Mouse (Mus musculus) common myeloid progenitor, adult 5-6 weeks (primary cell): ENCODE results near the gene Oog4. TPM values are rescaled to one million over a fixed set of nuclear protein-coding genes. Genes with fewer than 3 reads are reported as not detected.
"Not testable (repeated sequence)": the region's sequence is repeated elsewhere in the genome, so short reads cannot be mapped to it uniquely, and the experiment has no call there.

Source experiments
- ATAC-seq: replicated peaks from 2 replicates; pipeline ENCODE4 v1.8.0; 2016; ENCODE audit warnings: low read depth, mild to moderate bottlenecking, moderate TSS enrichment, inconsistent platforms; ENCODE audit not compliant: poor library complexity, severe bottlenecking
- total RNA-seq: library from RNA; stranded (forward); fragments of 200-1000, 187-1606 nt; gene quantifications from 2 replicates; pipeline ENCODE4 v1.2.3, GENCODE M21; 2017

Oog4 gene
- total RNA-seq = not detected in 2 replicates

DNA sequence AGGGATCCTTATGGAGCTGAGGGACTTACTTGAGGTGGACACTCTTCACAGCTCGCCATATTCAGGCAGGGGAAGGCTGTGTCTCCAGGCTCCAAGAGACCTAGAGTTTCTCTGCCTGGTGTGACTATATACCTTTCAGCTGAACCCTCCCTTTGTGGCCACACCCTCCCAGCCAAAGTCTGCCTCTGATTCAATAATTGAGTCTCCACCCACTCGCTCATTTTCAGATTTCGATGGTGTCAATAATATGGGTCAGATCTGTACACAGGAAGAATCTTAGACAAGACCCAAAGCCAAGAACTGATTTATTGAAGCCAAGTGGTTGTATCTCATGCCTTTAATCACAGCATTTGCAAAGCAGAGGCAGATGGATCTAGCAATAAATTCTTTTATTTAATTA lies at the start of gene Oog4:
Oog4 (minus strand) TSS at position 101 of the 400 bp plus-strand sequence.
- no peak for ATAC-seq

DNA sequence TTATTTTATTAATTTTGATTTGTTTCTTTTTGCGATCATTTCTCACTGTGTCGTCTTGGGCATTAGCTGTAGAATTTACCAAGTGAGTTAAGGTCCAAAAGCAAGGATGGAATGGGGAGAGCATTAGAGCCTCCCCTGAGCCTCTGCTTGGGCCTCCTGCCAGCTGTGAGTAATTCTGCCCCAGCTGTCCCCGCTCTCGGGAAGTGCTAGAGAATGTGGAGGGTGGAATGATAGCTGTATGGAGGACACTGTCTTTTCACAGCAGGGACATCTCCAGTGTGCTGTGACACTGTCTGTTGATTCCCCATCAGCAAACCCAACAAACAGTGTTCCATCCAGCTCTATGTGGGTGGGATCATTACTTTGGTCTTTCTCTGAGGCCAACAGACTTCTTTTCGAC lies 23.4 kb downstream of the Oog4 start:
- ATAC-seq = not testable (repeated sequence)

DNA sequence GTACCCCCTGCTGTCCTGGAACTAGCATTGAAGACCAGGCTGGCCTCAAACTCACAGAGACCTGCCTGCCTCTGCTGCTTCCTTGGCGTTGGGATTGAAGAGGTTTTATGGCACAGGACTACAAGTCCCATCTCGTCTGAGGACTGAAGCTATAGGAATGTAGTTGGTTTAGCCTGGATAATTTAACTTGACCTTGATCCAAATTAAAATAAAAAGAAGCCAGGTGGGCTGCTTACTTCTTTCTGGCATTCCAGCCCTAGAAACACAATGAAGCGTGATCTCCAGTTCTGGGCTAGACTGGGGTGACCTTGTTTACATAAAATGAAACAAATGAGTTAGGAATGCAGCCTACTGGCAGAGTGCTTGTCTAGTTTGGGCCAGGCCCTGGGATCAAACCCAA lies 36.0 kb downstream of the Oog4 start:
- ATAC-seq = no peak

DNA sequence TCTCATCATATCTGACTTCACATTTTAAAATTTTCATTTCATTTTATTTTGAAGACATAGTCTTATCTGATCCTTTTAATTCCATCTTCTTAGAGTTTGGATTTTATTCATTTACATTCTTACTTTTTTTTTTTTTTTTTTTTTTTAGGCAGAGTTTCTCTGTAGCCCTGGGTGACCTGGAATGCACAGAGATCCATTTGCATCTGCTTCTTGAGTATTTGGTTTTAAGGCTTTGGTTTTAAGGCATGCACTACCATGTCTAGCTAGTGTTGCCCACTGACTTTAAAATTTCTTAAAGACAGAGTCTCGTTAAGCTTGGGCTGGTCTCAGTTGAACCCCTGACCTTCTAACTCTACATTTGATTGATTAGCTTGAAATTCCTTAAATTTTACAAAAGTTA lies 36.5 kb downstream of the Oog4 start:
- ATAC-seq = no peak

DNA sequence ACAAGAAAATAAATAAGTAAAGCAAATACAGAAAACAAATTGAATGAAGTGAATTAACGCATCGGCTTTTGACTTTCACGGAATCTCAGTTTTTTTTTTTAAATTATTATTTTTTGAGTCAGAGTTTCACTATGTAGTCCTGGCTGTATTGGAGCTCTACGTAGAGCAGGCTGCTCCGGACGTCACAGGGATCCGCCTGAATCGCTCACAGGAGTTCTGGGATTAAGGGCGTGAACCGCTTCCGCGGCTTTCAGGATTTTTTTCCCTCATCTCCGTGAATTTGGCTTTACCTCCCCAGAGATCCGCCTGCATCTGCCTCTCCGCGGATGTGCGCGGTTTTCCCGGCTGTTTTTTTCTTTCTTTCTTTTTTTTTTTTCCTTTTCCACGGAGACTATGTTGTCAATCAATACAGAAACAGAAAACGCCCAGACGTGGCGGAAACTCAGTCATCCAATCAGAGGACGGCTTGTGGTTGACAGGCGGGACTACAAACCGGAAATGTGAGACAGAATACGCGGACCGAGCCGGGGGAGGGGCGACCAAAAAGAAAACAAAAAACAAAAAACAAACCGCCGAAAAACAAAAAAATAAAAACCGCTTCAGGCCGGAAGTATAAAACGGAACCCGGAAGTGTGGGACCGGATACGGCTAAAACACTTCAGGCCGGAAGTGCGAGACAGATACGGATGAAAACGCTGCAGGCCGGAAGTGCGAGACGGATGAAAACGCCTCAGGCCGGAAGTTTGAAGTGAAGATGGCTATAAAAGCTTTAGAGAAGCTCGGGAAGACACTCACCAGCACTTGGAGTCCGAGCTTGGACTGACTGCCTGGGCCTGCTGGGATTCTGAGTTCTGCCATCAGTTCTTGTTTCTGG lies 37.7 kb downstream of the Oog4 start, which contains the start of gene Pramef8:
Pramef8 (plus strand) TSS at position 208 of the 874 bp plus-strand sequence.
- ATAC-seq = peak; percentile 95

DNA sequence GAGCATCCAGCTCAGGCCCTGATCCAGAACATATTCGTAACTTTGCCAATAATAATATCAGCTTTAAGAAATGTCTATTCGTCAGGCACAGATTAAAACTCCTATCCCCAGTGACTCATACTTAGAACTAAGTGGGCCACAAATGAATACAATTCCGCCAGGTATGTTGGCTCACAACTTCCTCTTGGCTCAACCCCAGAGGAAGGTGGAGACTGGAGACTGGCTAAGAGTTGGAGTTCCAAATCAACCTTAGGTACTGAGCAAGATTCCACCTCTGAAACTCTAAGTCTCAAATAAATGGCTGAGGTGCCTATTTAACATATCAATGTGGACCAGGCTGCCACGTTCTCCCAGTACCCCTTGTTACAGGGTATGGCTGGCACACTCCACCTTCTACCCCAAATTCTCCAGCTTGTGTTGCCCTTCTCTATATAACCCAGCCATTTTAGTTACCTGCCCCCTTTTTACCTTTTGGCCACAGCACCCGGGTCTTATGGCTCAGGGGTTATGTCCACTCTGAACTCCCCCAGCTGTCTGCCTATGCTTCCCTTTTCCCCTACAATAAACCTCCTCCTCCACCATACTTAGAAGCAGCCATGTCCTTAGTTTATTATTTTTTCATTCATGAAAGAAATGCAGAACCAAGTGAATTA lies 38.4 kb downstream of the Oog4 start:
- 0 out of 2 replicates have a peak, but pooled peaks have one; percentile 3 for ATAC-seq

DNA sequence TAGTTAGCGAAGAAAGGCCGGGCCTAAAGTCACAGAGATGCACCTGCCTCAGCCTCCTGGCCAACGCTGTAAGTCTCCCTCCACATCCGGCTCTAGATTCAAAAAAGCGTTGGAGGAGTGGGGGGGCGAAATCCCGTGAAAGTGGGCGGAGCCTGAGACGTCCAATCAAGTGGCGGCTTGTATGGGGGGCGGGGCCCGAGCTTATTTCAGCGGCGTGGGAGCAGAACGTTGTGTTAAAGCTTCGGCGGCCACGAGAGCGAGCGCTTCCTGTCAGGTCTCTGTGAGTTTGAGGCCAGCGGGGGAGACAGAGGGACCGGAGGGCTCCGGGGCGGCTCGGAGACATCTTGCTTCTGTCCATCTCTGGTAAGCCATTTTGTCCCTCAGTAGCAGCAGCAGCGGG lies 55.9 kb downstream of the Oog4 start, which contains the start of gene Pramel1:
Pramel1 (plus strand) TSS at position 248 of the 400 bp plus-strand sequence.
- no peak for ATAC-seq

DNA sequence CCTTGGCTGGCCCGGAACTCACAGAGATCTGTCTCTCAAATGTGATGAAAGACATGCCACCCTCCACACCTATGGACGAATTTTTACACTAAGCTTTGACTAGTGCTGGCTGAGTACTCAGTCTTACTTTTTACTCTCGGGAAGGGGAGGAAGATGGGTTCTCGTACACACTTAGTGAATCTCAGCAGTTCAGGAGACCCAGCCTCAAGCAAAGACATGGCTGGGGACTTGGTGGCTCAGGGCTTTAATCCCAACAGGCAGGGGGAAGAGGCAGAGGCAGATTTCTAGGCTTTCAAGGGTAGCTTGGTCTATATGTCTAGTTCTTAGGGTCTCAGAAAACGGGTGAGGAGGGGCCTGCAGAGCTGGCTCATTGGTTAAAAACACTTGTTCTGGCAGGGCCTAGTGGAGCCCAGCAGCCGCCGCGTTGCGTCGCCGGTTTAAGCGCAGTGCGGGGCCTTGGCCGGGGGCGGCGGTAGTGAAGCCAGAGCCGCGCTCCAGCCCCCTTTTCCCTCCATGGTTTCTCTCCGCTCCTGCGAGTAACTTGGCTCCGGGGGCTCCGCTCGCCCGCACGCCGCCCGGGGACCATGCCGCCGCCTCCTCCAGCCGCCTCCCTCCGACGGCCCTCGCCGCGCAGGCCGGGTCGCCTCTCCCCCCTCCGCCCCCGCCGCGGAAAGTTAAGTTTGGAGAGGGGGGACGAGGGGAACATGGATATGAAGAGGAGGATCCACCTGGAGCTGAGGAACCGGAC lies 61.0 kb downstream of the Oog4 start:
- peak; percentile 98 for ATAC-seq

Other genes with a start within 250 kb of the Oog4 start
- 10.1 and 15.4 TPM in 2 replicates for gene Prdm2, start 237.3 kb downstream of the Oog4 start, total RNA-seq
- not detected in 2 replicates for gene Pdpn, start 150.8 kb downstream of the Oog4 start, total RNA-seq
- gene Lrrc38, start 100.6 kb downstream of the Oog4 start, total RNA-seq = not detected in 2 replicates
- gene Pramel1, start 55.9 kb downstream of the Oog4 start, total RNA-seq = not detected in 2 replicates
- gene Pramef8, start 37.9 kb downstream of the Oog4 start, total RNA-seq = 7.0 and 19.9 TPM in 2 replicates
- gene Gm13043, start 61.0 kb upstream of the Oog4 start, total RNA-seq = not detected in 2 replicates
- gene Gm13040, start 85.6 kb upstream of the Oog4 start, total RNA-seq = not detected in 2 replicates
- gene BC080695, start 101.4 kb upstream of the Oog4 start, total RNA-seq = not detected in 2 replicates
- not detected in 2 replicates for gene Gm13057, start 101.4 kb upstream of the Oog4 start, total RNA-seq
- not detected in 2 replicates for gene Gm13083, start 164.7 kb upstream of the Oog4 start, total RNA-seq
- not detected in 2 replicates for gene Gm13088, start 206.9 kb upstream of the Oog4 start, total RNA-seq